Mouse (Mus musculus) cerebellum, adult 2 months (tissue): ENCODE measurements at regions not wholly inside any gene's neighbourhood (a gene's known extent, or its start where the extent isn't known, plus 50 kb on each side); places are given as distances from the start of the nearest gene placed in this dataset.

ENCODE experiments used
- CTCF ChIP-seq: fragments of 200-500 bp; IDR thresholded peaks from 2 replicates; pipeline ENCODE4 v1.5.1; 2011; ENCODE audit warnings: low read depth, mild to moderate bottlenecking, control low read depth, low read length, moderate library complexity, borderline replicate concordance; ENCODE audit not compliant: insufficient read depth
- POLR2A ChIP-seq: fragments of 200-500 bp; IDR thresholded peaks from 2 replicates; pipeline ENCODE4 v1.6.1; 2011; ENCODE audit warnings: low read length, control low read depth, borderline replicate concordance; ENCODE audit not compliant: insufficient read depth

GRCm38 (mm10) chr7:138682161-138682560, 163.7 kb upstream of the Ppp2r2d start:
- TF ChIP-seq POLR2A (no peak), CTCF (no peak)
